Mouse (Mus musculus) heart, adult 9 months (tissue): ENCODE measurements at regions not wholly inside any gene's neighbourhood (a gene's known extent, or its start where the extent isn't known, plus 50 kb on each side); places are given as distances from the start of the nearest gene placed in this dataset.

ENCODE experiments used
- DNase-seq, 2 experiments: peaks; one replicate each; pipeline ENCODE4 v3.0.0; 2022; ENCODE audit warnings: low spot score in 2 of 2

GRCm38 (mm10) chr13:37704475-37704874 is 73.7 kb upstream of the Rreb1 start:
- DNase-seq, result no peak

- DNase-seq, result no peak
Measured at GRCm38 (mm10) chr13:37705482-37705881, 72.7 kb upstream of the Rreb1 start.

GRCm38 (mm10) chr13:37710913-37711312 is 67.3 kb upstream of the Rreb1 start:
- no peak for DNase-seq

GRCm38 (mm10) chr13:37712908-37713496 is 65.2 kb upstream of the Rreb1 start:
- no peak for DNase-seq

GRCm38 (mm10) chr13:37715058-37715712 is 63.0 kb upstream of the Rreb1 start:
- DNase-seq, result no peak

- DNase-seq, result no peak
Measured at GRCm38 (mm10) chr13:37715770-37716693, 62.2 kb upstream of the Rreb1 start.

GRCm38 (mm10) chr13:37717793-37718192 is 60.4 kb upstream of the Rreb1 start:
- DNase-seq, result no peak

- DNase-seq, result no peak
Measured at GRCm38 (mm10) chr13:37718364-37718763, 59.8 kb upstream of the Rreb1 start.
